Mouse (Mus musculus) cerebellum, postnatal 4 days (tissue): ENCODE results near the gene Mad2l1.

ENCODE experiments used
- DNase-seq, 2 experiments: peaks; one replicate each; pipeline ENCODE4 v3.0.0; 2022; ENCODE audit warnings: low spot score in 2 of 2, mixed read lengths in 1 of 2

Gene Mad2l1

DNA sequence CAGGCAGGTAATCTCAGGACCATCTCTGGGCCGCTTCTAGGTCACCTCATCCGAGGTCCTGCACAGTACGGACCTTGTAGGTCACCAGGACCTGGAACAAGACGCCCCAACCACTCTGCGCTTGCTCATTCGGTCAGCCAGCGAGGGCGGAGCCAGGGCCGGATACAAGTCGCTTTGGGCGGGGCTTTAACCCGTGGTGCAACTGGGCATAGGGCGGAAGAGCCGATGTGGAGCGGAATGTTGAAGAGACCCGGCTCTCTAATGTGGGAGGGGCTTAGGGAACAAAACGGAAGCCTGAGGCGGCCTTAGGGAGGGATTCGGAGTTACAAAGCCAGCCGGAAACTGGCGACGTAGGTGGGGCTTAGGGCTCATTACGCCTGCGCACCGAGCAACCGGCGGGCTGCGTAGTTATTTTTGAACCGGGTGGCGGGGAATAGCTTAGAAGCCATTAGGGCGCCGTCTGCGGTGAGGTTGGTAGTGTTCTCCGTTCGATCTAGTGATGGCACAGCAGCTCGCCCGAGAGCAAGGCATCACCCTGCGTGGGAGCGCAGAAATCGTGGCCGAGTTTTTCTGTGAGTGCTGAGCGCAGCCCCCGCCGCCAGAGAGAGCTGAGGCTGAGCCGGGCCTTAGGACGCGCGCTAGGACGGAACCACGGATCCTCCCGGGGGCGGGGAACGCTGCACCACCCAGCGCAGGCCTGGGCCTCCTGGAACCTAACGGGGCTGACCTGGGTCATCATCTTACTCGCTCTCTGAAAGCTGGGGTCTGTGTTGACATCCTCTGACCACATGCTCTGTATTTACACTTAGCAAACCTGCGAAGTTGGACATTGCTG is at the start of gene Mad2l1:
Gene Mad2l1 (plus strand): TSS at position 363 of the 835 bp plus-strand sequence.
- DNase-seq: peak; percentile 90 to 95

DNA sequence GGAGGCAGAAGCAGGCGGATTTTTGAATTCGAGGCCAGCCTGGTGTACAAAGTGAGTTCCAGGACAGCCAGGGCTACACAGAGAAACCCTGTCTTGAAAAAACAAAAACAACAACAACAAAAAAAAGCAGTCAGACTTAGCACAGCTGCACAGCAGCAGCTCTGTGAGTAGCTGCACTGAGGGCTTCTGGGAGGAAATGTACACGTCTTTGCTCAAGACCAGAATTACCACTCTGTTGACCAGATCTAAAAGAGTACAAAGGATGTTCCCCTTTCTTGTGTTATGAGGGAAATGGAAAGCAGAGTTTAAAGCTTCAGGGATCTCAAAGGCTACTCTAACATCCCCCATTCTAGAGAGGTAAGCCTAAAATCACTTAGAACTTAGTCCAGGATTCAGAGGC is 41.5 kb upstream of the Mad2l1 start:
- DNase-seq: no peak

DNA sequence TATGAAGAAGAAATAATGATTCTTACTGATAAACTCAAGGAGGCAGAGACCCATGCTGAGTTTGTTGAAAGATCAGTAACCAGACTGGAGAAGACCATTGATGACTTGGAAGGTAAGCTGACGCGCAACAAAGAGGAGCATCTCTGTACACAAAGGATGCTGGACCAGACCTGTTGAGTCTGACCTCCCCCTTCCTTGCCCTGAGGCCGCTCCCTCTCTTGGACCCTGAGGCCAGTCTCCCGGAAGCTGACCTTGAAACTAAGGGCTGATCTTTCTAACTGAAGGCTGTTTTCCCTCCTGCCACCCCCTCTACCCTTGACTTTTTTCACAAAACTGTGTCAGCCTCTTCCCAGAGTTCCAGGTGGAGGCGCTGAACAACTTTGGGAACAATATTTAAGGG is 18.8 kb upstream of the Mad2l1 start:
- no peak for DNase-seq

DNA sequence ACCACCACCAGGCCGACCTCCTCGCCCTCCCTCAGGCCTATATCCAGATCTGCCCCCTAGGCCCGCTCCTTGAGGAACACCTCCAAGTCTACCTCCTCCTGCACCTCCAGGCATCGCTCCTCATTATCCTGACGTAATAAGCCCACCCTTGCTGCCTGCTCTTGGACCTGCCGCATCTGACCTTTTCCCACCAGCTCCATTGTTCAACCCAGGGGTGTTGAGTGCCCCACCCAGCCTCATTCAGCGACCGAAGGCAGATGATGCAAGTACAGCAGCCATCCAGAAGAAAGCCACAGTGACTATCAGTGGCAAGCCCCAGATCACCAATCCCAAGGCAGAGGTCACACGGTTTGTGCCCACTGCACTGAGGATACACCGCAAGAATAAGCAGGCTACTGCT is 6.8 kb upstream of the Mad2l1 start:
- no peak for DNase-seq

GRCm38 (mm10) chr6:66533241-66533640 is 1.9 kb upstream of the Mad2l1 start:
- DNase-seq: peak in 1 of 2 experiments; percentile 8

GRCm38 (mm10) chr6:66534366-66534941 is 736 bp upstream of the Mad2l1 start:
- DNase-seq: no peak

- no peak for DNase-seq
Observed at GRCm38 (mm10) chr6:66535966-66536365, 776 bp downstream of the Mad2l1 start.

DNA sequence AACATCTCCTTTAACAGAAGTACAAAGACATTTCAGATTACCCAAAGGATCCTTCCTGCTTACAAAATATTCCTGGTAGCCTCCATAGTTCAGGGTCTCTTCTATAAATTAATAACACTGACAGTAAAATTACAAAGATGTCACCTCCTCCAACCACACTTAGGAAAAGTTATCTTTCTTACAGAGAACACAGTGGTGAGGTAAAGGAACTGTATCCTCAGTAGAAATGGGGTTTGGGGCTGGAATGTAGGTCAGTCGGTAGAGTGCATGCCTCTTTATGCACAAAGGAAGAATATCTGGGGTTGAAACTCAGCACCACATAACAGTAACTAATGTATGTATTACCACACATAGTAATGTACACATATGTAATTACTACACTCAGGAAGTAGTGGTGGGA is 24.8 kb downstream of the Mad2l1 start, which contains the start of gene Vmn1r32:
Gene Vmn1r32 (minus strand): TSS at position 101 of the 400 bp plus-strand sequence.
- no peak for DNase-seq

DNA sequence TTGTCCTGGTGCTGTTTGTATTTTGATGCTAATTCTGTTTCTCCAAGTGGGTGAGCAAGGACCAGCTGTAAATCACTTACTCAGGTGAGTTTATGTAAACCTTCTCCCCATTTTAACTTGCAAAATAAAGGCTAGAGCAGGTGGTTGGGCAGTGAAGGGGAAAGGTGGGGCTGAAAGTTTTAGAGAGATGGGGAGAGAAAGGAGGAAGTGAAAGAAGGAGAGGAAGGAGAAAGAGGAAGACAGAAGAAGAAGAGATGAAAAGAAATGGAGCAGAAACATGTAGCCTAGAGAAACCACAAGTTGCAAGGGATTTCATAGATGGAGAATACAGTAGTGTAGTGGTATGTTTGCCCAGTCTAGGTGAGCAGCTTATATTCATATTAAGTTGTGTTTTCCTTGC is 60.6 kb downstream of the Mad2l1 start:
- no peak for DNase-seq
